Mouse (Mus musculus) heart, postnatal 0 days (tissue): ENCODE data around the gene Mis18a. TPM values are rescaled to one million over a fixed set of nuclear protein-coding genes. Genes with fewer than 3 reads are reported as not detected.
A peak's percentile ranks its signal among the peaks of the same experiment; 100 is the strongest.

ENCODE experiments used
- ATAC-seq: fragments of 200-750 bp; cut with Nextera tagmentation; 2 replicates; pipeline ENCODE4 v1.8.0; 2017; ENCODE audit warnings: low read depth, moderate number of reproducible peaks, moderate library complexity; ENCODE audit not compliant: insufficient read depth
- DNase-seq: peaks from one replicate; pipeline ENCODE4 v3.0.0-alpha.2; 2016; ENCODE audit warnings: low spot score
- H3K27ac ChIP-seq: fragments of 300-500 bp; sonication (generic); 2 replicates; pipeline ENCODE4 v1.5.1; 2014; ENCODE audit warnings: low read depth, mild to moderate bottlenecking
- H3K27me3 ChIP-seq: fragments of 300-500 bp; sonication (generic); 2 replicates; pipeline ENCODE4 v1.6.1; 2014; ENCODE audit warnings: low read length, mixed read lengths; ENCODE audit not compliant: control insufficient read depth, insufficient read depth
- H3K36me3 ChIP-seq: fragments of 300-500 bp; sonication (generic); replicated peaks from 2 replicates; pipeline ENCODE4 v1.6.1; 2014; ENCODE audit warnings: low read length, mixed read lengths; ENCODE audit not compliant: control insufficient read depth, insufficient read depth
- H3K4me1 ChIP-seq: fragments of 300-500 bp; sonication (generic); 2 replicates; pipeline ENCODE4 v1.6.1; 2014; ENCODE audit warnings: antibody characterized with exemption; ENCODE audit not compliant: control insufficient read depth, insufficient read depth
- H3K4me2 ChIP-seq: fragments of 300-500 bp; sonication (generic); 2 replicates; pipeline ENCODE4 v1.6.1; 2014; ENCODE audit warnings: low read depth, mild to moderate bottlenecking, low read length, moderate library complexity
- H3K4me3 ChIP-seq: fragments of 300-500 bp; sonication (generic); 2 replicates; pipeline ENCODE4 v1.5.1; 2014; ENCODE audit warnings: low read depth, low read length
- H3K9ac ChIP-seq: fragments of 300-500 bp; sonication (generic); replicated peaks from 2 replicates; pipeline ENCODE4 v1.6.1; 2014; ENCODE audit warnings: low read depth, low read length, mixed read lengths
- H3K9me3 ChIP-seq: fragments of 300-500 bp; sonication (generic); replicated peaks from 2 replicates; pipeline ENCODE4 v1.6.1; 2016; ENCODE audit warnings: low read length; ENCODE audit not compliant: control insufficient read depth
- CTCF ChIP-seq: IDR thresholded peaks from 2 replicates; pipeline ENCODE4 v1.5.1; 2016; ENCODE audit warnings: antibody characterized with exemption, control low read depth, low read depth
- EP300 ChIP-seq: IDR thresholded peaks from 2 replicates; pipeline ENCODE4 v1.6.1; 2016; ENCODE audit warnings: antibody characterized with exemption, low read depth
- WGBS: fragments of 180-500 bp; shearing (Covaris S2); extraction: QIAGEN DNeasy Blood & Tissue Kit; methylation state at CpG from one replicate; pipeline ENCODE4 v1.1.7; 2014; 5-methylcytosine and 5-hydroxymethylcytosine counted together
- polyA plus RNA-seq: library from polyadenylated mRNA; unstranded; fragments of >200 nt; fragmentation: Nextera tagmentation; extraction: Ambion mirVana; gene quantifications from 2 replicates; pipeline ENCODE4 v1.2.1, GENCODE M21; 2015
- total RNA-seq: library from RNA; depleted of rRNA; stranded (reverse); fragments of >200 nt; gene quantifications from 2 replicates; pipeline ENCODE4 v1.2.3, GENCODE M21; 2014; ENCODE audit warnings: low replicate concordance; rRNA removed

Gene Mis18a
- total and polyA plus RNA-seq, 2 experiments from 2014 or later = 13.2 to 21.2 TPM

- ATAC-seq (no peak), DNase-seq (no peak)
- Histone ChIP-seq H3K4me2 (no peak overlapping the region), H3K4me3 (no peak overlapping the region), H3K36me3 (no peaks in the 10 kb centered on the region), H3K9me3 (peaks cover 4% of the 10 kb centered on the region; the same call in 1 of the 2 replicates), H3K4me1 (no peaks in the 10 kb centered on the region), H3K27ac (no peak overlapping the region), H3K9ac (no peak overlapping the region), H3K27me3 (no peaks in the 10 kb centered on the region)
- WGBS = 82% methylated on average over 16 of the region's 16 CpGs
- TF ChIP-seq CTCF = no peak
- TF ChIP-seq EP300 = no peak
These were observed 47.2 kb downstream of the Mis18a start for GRCm38 (mm10) chr16:90679984-90680383.

- 86% methylated on average over 3 of the region's 3 CpGs for WGBS
- H3K4me1 ChIP-seq = no peaks in the 10 kb centered on the region
- no peak for DNase-seq
- H3K9ac ChIP-seq = no peak overlapping the region
- no peak overlapping the region for H3K4me3 ChIP-seq
- no peaks in the 10 kb centered on the region for H3K36me3 ChIP-seq
- H3K27ac ChIP-seq = no peak overlapping the region
- H3K4me2 ChIP-seq = no peak overlapping the region
- no peak for ATAC-seq
- no peaks in the 10 kb centered on the region for H3K27me3 ChIP-seq
- peaks cover 4% of the 10 kb centered on the region; the same call in 1 of the 2 replicates for H3K9me3 ChIP-seq
- TF ChIP-seq EP300 (no peak), CTCF (peak; percentile 24)
These were observed 48.4 kb downstream of the Mis18a start for GRCm38 (mm10) chr16:90678820-90679219.

- Histone ChIP-seq H3K36me3 (no peaks in the 10 kb centered on the region), H3K27ac (peak overlapping the region; percentile 25; the same call in 1 of the 2 replicates), H3K9ac (no peak overlapping the region), H3K27me3 (no peaks in the 10 kb centered on the region), H3K4me1 (no peaks in the 10 kb centered on the region), H3K4me2 (peak overlapping the region; percentile 11; the same call in 1 of the 2 replicates), H3K9me3 (peaks cover 4% of the 10 kb centered on the region; the same call in 1 of the 2 replicates), H3K4me3 (no peak overlapping the region)
- ATAC-seq = peak; percentile 61; the same call in 1 of the 2 replicates
- WGBS = 56% methylated on average over 20 of the region's 20 CpGs
- DNase-seq = peak; percentile 47
- TF ChIP-seq EP300 (no peak), CTCF (no peak)
These were observed 50.2 kb downstream of the Mis18a start for GRCm38 (mm10) chr16:90676920-90677574.

GRCm38 (mm10) chr16:90674651-90675050 lies 52.6 kb downstream of the Mis18a start:
- no peak for ATAC-seq
- H3K9me3 ChIP-seq = peaks cover 4% of the 10 kb centered on the region; the same call in 1 of the 2 replicates
- H3K4me2 ChIP-seq = no peak overlapping the region
- WGBS = 94% methylated on average over 6 of the region's 6 CpGs
- no peaks in the 10 kb centered on the region for H3K36me3 ChIP-seq
- H3K4me3 ChIP-seq = no peak overlapping the region
- no peaks in the 10 kb centered on the region for H3K4me1 ChIP-seq
- no peaks in the 10 kb centered on the region for H3K27me3 ChIP-seq
- H3K9ac ChIP-seq = no peak overlapping the region
- TF ChIP-seq CTCF (no peak), EP300 (no peak)
- DNase-seq = no peak
- H3K27ac ChIP-seq = no peak overlapping the region

- H3K27me3 ChIP-seq = no peaks in the 10 kb centered on the region
- no peak for DNase-seq
- H3K36me3 ChIP-seq = no peaks in the 10 kb centered on the region
- WGBS = 78% methylated on average over 21 of the region's 21 CpGs
- no peak overlapping the region for H3K27ac ChIP-seq
- peaks cover 1% of the 10 kb centered on the region; the same call in 1 of the 2 replicates for H3K9me3 ChIP-seq
- no peak overlapping the region for H3K9ac ChIP-seq
- H3K4me1 ChIP-seq = no peaks in the 10 kb centered on the region
- TF ChIP-seq CTCF (no peak), EP300 (no peak)
- no peak for ATAC-seq
- no peak overlapping the region for H3K4me2 ChIP-seq
- no peak overlapping the region for H3K4me3 ChIP-seq
These were observed 53.5 kb downstream of the Mis18a start for GRCm38 (mm10) chr16:90673507-90674354.

Other genes starting within 250 kb of the Mis18a start
- gene Mrap, start 10.8 kb upstream of the Mis18a start, total RNA-seq = 57.5 and 68.0 TPM in 2 replicates
- 47.8 and 49.8 TPM in 2 replicates for gene Mrap, start 10.8 kb upstream of the Mis18a start, polyA plus RNA-seq
- 8.7 and 16.5 TPM in 2 replicates for gene Urb1, start 83.0 kb upstream of the Mis18a start, total RNA-seq
- 2.7 and 3.0 TPM in 2 replicates for gene Urb1, start 83.0 kb upstream of the Mis18a start, polyA plus RNA-seq
- 3.2 and 11.4 TPM in 2 replicates for gene Eva1c, start 99.3 kb upstream of the Mis18a start, total RNA-seq
- 1.1 and 1.7 TPM in 2 replicates for gene Eva1c, start 99.3 kb upstream of the Mis18a start, polyA plus RNA-seq
- 7.1 and 22.1 TPM in 2 replicates for gene Cfap298, start 207.7 kb upstream of the Mis18a start, total RNA-seq
- 39.6 and 45.4 TPM in 2 replicates for gene Cfap298, start 207.7 kb upstream of the Mis18a start, polyA plus RNA-seq